Mouse (Mus musculus): ENCODE results near the gene Nmt1.

Nmt1 gene

GRCm38 (mm10) chr11:103111301-103111700 is 83.3 kb downstream of the Nmt1 start:
- no peak for DNase-seq (ENCODE audit: low spot score)

- peak; percentile 53 for DNase-seq (ENCODE audit: low spot score)
Measured at GRCm38 (mm10) chr11:103111881-103112551, 84.0 kb downstream of the Nmt1 start.

- DNase-seq (ENCODE audit: low spot score) = no peak
Measured at GRCm38 (mm10) chr11:103112552-103112912, 84.5 kb downstream of the Nmt1 start.

- DNase-seq (ENCODE audit: low spot score) = no peak
Measured at GRCm38 (mm10) chr11:103113005-103113404, 85.0 kb downstream of the Nmt1 start.

- no peak for DNase-seq (ENCODE audit: low spot score)
Measured at GRCm38 (mm10) chr11:103113771-103114170, 85.8 kb downstream of the Nmt1 start.

GRCm38 (mm10) chr11:103114270-103114943 is 86.4 kb downstream of the Nmt1 start:
- DNase-seq (ENCODE audit: low spot score) = no peak

- peak; percentile 68 for DNase-seq (ENCODE audit: low spot score)
Measured at GRCm38 (mm10) chr11:103115163-103116007, 87.4 kb downstream of the Nmt1 start.

GRCm38 (mm10) chr11:103116008-103116818 is 88.2 kb downstream of the Nmt1 start, which contains the start of gene Hexim1:
Gene Hexim1 (plus strand): TSS chr11:103116231.
- DNase-seq (ENCODE audit: low spot score) = peak; percentile 99

GRCm38 (mm10) chr11:103116959-103117590 is 89.1 kb downstream of the Nmt1 start:
- DNase-seq (ENCODE audit: low spot score) = peak; percentile 69

GRCm38 (mm10) chr11:103117591-103118009 is 89.6 kb downstream of the Nmt1 start:
- DNase-seq (ENCODE audit: low spot score) = no peak
